ENCODE assay signal across 25 mouse cellular contexts in genomic region chrX:42530703-42531102, GRCm38 (mm10). TPM values are rescaled to one million over a fixed set of nuclear protein-coding genes. Genes with fewer than 3 reads are reported as not detected.
DNase-seq lines count a peak whose midpoint lies in the region; ATAC-seq and TF ChIP-seq lines count a peak whose summit lies in the region.
"Had no signal": no experiment of that assay in that cellular context is flagged by ENCODE, and none has a peak within 500 bp of the region (broad histone marks: within the 10 kb centered on the region; RNA-seq: fewer than 3 reads in every experiment).

No protein-coding gene starts in this region.

- H3K36me3 ChIP-seq in forebrain, embryonic 13.5 days (ENCODE audit: poor library complexity, severe bottlenecking) = no peaks in the 10 kb centered on the region
- H3K36me3 ChIP-seq in forebrain, postnatal 0 days (ENCODE audit: insufficient read depth) = no peaks in the 10 kb centered on the region
- H3K36me3 ChIP-seq in hindbrain, postnatal 0 days (ENCODE audit: insufficient read depth, low read length) = no peaks in the 10 kb centered on the region
- H3K36me3 ChIP-seq in hindbrain, embryonic 11.5 days (ENCODE audit: control insufficient read depth, insufficient read depth, low read length) = no peaks in the 10 kb centered on the region
- H3K36me3 ChIP-seq in midbrain, embryonic 15.5 days (replicated peaks) = no peaks in the 10 kb centered on the region
- no peaks in the 10 kb centered on the region for H3K36me3 ChIP-seq in midbrain, embryonic 13.5 days
- H3K36me3 ChIP-seq: embryonic facial prominence, embryonic 13.5 days; G1E; heart, embryonic 10.5 days; hindbrain, embryonic 13.5 days had no signal

- no peak for DNase-seq in forebrain, postnatal 0 days
- peak; percentile 3 for DNase-seq in hindbrain, postnatal 0 days (ENCODE audit: low spot score)
- no peak for DNase-seq in hindbrain, embryonic 11.5 days (ENCODE audit: low spot score)
- DNase-seq in brain, embryonic 14.5 days (ENCODE audit: low read depth) = peak; percentile 47
- DNase-seq in thymus, postnatal 0 days (ENCODE audit: low spot score) = no peak
- DNase-seq: adrenal gland, postnatal 10 days; B cell, adult 2 months; cerebellum, adult 18-20 months; cerebellum, adult 9-11 months; cerebellum, postnatal 36 days; gastrocnemius, postnatal 10 days; heart, adult 18-20 months; heart, postnatal 10 days; heart, postnatal 4 days had no signal

- no peak for TF ChIP-seq CTCF in forebrain, postnatal 0 days (IDR thresholded peaks at IDR 0.05; ENCODE audit: low read depth)
- no peak for TF ChIP-seq CTCF in hindbrain, postnatal 0 days (IDR thresholded peaks at IDR 0.05; ENCODE audit: low read depth)
- TF ChIP-seq CTCF in brain, embryonic 14.5 days (IDR thresholded peaks at IDR 0.05; ENCODE audit: borderline replicate concordance, extremely low read depth, insufficient read depth, insufficient read length) = no peak

- WGBS in forebrain, embryonic 13.5 days = 56% methylated on average over 4 of the region's 4 CpGs
- WGBS in forebrain, postnatal 0 days = 48% methylated on average over 4 of the region's 4 CpGs
- 62% methylated on average over 4 of the region's 4 CpGs for WGBS in hindbrain, postnatal 0 days
- 77% methylated on average over 4 of the region's 4 CpGs for whole genome bisulfite sequencing in hindbrain, embryonic 11.5 days
- WGBS in midbrain, embryonic 15.5 days = 63% methylated on average over 4 of the region's 4 CpGs
- 62% methylated on average over 4 of the region's 4 CpGs for WGBS in midbrain, embryonic 13.5 days

- H3K4me1 ChIP-seq in forebrain, embryonic 13.5 days = 0 out of 2 replicates have a peak, but pooled peaks cover 2% of the 10 kb centered on the region
- no peaks in the 10 kb centered on the region for H3K4me1 ChIP-seq in forebrain, postnatal 0 days (ENCODE audit: insufficient read depth)
- H3K4me1 ChIP-seq in hindbrain, postnatal 0 days (ENCODE audit: insufficient read depth, low read length) = no peaks in the 10 kb centered on the region
- H3K4me1 ChIP-seq in hindbrain, embryonic 11.5 days (replicated peaks; ENCODE audit: control insufficient read depth, insufficient read depth, low read length) = no peaks in the 10 kb centered on the region
- no peaks in the 10 kb centered on the region for H3K4me1 ChIP-seq in midbrain, embryonic 15.5 days
- no peaks in the 10 kb centered on the region for H3K4me1 ChIP-seq in midbrain, embryonic 13.5 days (replicated peaks)
- H3K4me1 ChIP-seq: embryonic facial prominence, embryonic 13.5 days; heart, embryonic 10.5 days; hindbrain, embryonic 13.5 days had no signal

- no peak overlapping the region for H3K27ac ChIP-seq in forebrain, embryonic 13.5 days
- H3K27ac ChIP-seq in forebrain, postnatal 0 days (ENCODE audit: low read depth, low read length) = no peak overlapping the region
- H3K27ac ChIP-seq in hindbrain, postnatal 0 days = no peak overlapping the region
- no peak overlapping the region for H3K27ac ChIP-seq in hindbrain, embryonic 11.5 days (ENCODE audit: low read depth, low read length)
- H3K27ac ChIP-seq in midbrain, embryonic 15.5 days = no peak overlapping the region
- H3K27ac ChIP-seq in midbrain, embryonic 13.5 days = no peak overlapping the region
- H3K27ac ChIP-seq: embryonic facial prominence, embryonic 13.5 days; heart, embryonic 10.5 days; hindbrain, embryonic 13.5 days had no signal

- no peak overlapping the region for H3K4me3 ChIP-seq in forebrain, embryonic 13.5 days
- H3K4me3 ChIP-seq in forebrain, postnatal 0 days (ENCODE audit: low read depth, low read length) = no peak overlapping the region
- H3K4me3 ChIP-seq in hindbrain, postnatal 0 days (ENCODE audit: low read length) = no peak overlapping the region
- H3K4me3 ChIP-seq in hindbrain, embryonic 11.5 days (ENCODE audit: low read depth, low read length) = no peak overlapping the region
- no peak overlapping the region for H3K4me3 ChIP-seq in midbrain, embryonic 15.5 days
- no peak overlapping the region for H3K4me3 ChIP-seq in midbrain, embryonic 13.5 days (replicated peaks)
- H3K4me3 ChIP-seq: embryonic facial prominence, embryonic 13.5 days; heart, embryonic 10.5 days; hindbrain, embryonic 13.5 days had no signal

- no peaks in the 10 kb centered on the region for H3K9me3 ChIP-seq in forebrain, embryonic 13.5 days (replicated peaks)
- no peaks in the 10 kb centered on the region for H3K9me3 ChIP-seq in forebrain, postnatal 0 days (ENCODE audit: low read length)
- no peaks in the 10 kb centered on the region for H3K9me3 ChIP-seq in hindbrain, postnatal 0 days (ENCODE audit: low read length)
- no peaks in the 10 kb centered on the region for H3K9me3 ChIP-seq in hindbrain, embryonic 11.5 days (ENCODE audit: control insufficient read depth, low read length)
- H3K9me3 ChIP-seq in midbrain, embryonic 15.5 days = no peaks in the 10 kb centered on the region
- no peaks in the 10 kb centered on the region for H3K9me3 ChIP-seq in midbrain, embryonic 13.5 days
- H3K9me3 ChIP-seq: embryonic facial prominence, embryonic 13.5 days; G1E; heart, embryonic 10.5 days; hindbrain, embryonic 13.5 days had no signal

- TF ChIP-seq POLR2A in brain, embryonic 14.5 days (IDR thresholded peaks at IDR 0.05; ENCODE audit: borderline replicate concordance, extremely low read depth, insufficient read depth, insufficient read length, poor library complexity, severe bottlenecking) = no peak

- no peak overlapping the region for H3K9ac ChIP-seq in forebrain, embryonic 13.5 days
- H3K9ac ChIP-seq in forebrain, postnatal 0 days = no peak overlapping the region
- no peak overlapping the region for H3K9ac ChIP-seq in hindbrain, postnatal 0 days (replicated peaks; ENCODE audit: low read length)
- no peak overlapping the region for H3K9ac ChIP-seq in hindbrain, embryonic 11.5 days (ENCODE audit: low read depth, low read length)
- H3K9ac ChIP-seq in midbrain, embryonic 15.5 days = no peak overlapping the region
- no peak overlapping the region for H3K9ac ChIP-seq in midbrain, embryonic 13.5 days (replicated peaks)
- H3K9ac ChIP-seq: embryonic facial prominence, embryonic 13.5 days; hindbrain, embryonic 13.5 days had no signal

- 0 out of 2 replicates have a peak, but pooled peaks have one; percentile 21 for ATAC-seq in forebrain, embryonic 13.5 days
- no peak for ATAC-seq in forebrain, postnatal 0 days
- no peak for ATAC-seq in hindbrain, postnatal 0 days
- ATAC-seq in hindbrain, embryonic 11.5 days (ENCODE audit: low FRiP score) = no peak
- 0 out of 2 replicates have a peak, but pooled peaks have one; percentile 42 for ATAC-seq in midbrain, embryonic 15.5 days (replicated peaks)
- ATAC-seq in midbrain, embryonic 13.5 days = no peak; the same call in 1 of the 2 replicates
- ATAC-seq: CD4-positive, CD25-positive, alpha-beta regulatory T cell, adult 4 months had no signal

- no peaks in the 10 kb centered on the region for H3K27me3 ChIP-seq in forebrain, embryonic 13.5 days
- no peaks in the 10 kb centered on the region for H3K27me3 ChIP-seq in forebrain, postnatal 0 days (ENCODE audit: insufficient read depth, low read length)
- no peaks in the 10 kb centered on the region for H3K27me3 ChIP-seq in hindbrain, postnatal 0 days (ENCODE audit: insufficient read depth, low read length)
- H3K27me3 ChIP-seq in hindbrain, embryonic 11.5 days (ENCODE audit: control insufficient read depth, insufficient read depth, low read length) = no peaks in the 10 kb centered on the region
- no peaks in the 10 kb centered on the region for H3K27me3 ChIP-seq in midbrain, embryonic 15.5 days (replicated peaks)
- H3K27me3 ChIP-seq in midbrain, embryonic 13.5 days = no peaks in the 10 kb centered on the region
- H3K27me3 ChIP-seq: hindbrain, embryonic 13.5 days had no signal

- no peak overlapping the region for H3K4me2 ChIP-seq in forebrain, embryonic 13.5 days
- no peak overlapping the region for H3K4me2 ChIP-seq in forebrain, postnatal 0 days (ENCODE audit: low read depth)
- no peak overlapping the region for H3K4me2 ChIP-seq in hindbrain, postnatal 0 days (ENCODE audit: low read depth, low read length)
- no peak overlapping the region for H3K4me2 ChIP-seq in hindbrain, embryonic 11.5 days (replicated peaks; ENCODE audit: low read depth, low read length)
- H3K4me2 ChIP-seq in midbrain, embryonic 15.5 days = no peak overlapping the region
- H3K4me2 ChIP-seq in midbrain, embryonic 13.5 days (replicated peaks) = no peak overlapping the region
- H3K4me2 ChIP-seq: embryonic facial prominence, embryonic 13.5 days; hindbrain, embryonic 13.5 days had no signal

RNA-seq across cellular contexts. Expression of gene Sh2d1a, which starts 28.4 kb away (rescaled TPM):
- polyA plus RNA-seq in forebrain, embryonic 13.5 days (2015; fragmentation: Nextera tagmentation; extraction: Ambion mirVana) = 1.9 and 2.1 TPM in 2 replicates
- total RNA-seq in forebrain, postnatal 0 days (2014; rRNA removed) = 1.0 TPM in 1 of 2 replicates, not detected in the other
- 3.7 and 6.3 TPM in 2 replicates for polyA plus RNA-seq in forebrain, postnatal 0 days (2015; fragmentation: Nextera tagmentation; extraction: Ambion mirVana)
- total RNA-seq in hindbrain, postnatal 0 days (2014; rRNA removed) = 0.84 TPM in 1 of 2 replicates, not detected in the other
- 4.8 and 6.0 TPM in 2 replicates for polyA plus RNA-seq in hindbrain, postnatal 0 days (2015; fragmentation: Nextera tagmentation; extraction: Ambion mirVana)
- 0.19 and 0.80 TPM in 2 replicates for polyA plus RNA-seq in hindbrain, embryonic 11.5 days (2014; fragmentation: Nextera tagmentation; extraction: Ambion mirVana)
- 5.5 TPM in 2 replicates for polyA plus RNA-seq in midbrain, embryonic 15.5 days (2015; fragmentation: Nextera tagmentation; extraction: Ambion mirVana)
- 3.2 and 3.5 TPM in 2 replicates for polyA plus RNA-seq in midbrain, embryonic 13.5 days (2015; fragmentation: Nextera tagmentation; extraction: Ambion mirVana)
- polyA plus RNA-seq in brain, embryonic 14.5 days (2012; rRNA removed) = 0.04 and 0.15 TPM in 2 replicates
- polyA plus RNA-seq in thymus, postnatal 0 days (2015; fragmentation: Nextera tagmentation; extraction: Ambion mirVana) = 401 and 414 TPM in 2 replicates
- total RNA-seq: adrenal gland, postnatal 4 days; G1E; gastrocnemius, postnatal 10 days; gastrocnemius, postnatal 4 days had no signal
- polyA plus RNA-seq: G1E; heart, embryonic 10.5 days; heart, embryonic 14.5 days had no signal

RNA-seq across cellular contexts. Expression of gene Tex13c2, which starts 41.2 kb away (rescaled TPM):
- polyA plus RNA-seq in forebrain, embryonic 13.5 days (2015; fragmentation: Nextera tagmentation; extraction: Ambion mirVana) = not detected in 2 replicates
- not detected in 2 replicates for total RNA-seq in forebrain, postnatal 0 days (2014; rRNA removed)
- polyA plus RNA-seq in forebrain, postnatal 0 days (2015; fragmentation: Nextera tagmentation; extraction: Ambion mirVana) = not detected in 2 replicates
- total RNA-seq in hindbrain, postnatal 0 days (2014; rRNA removed) = not detected in 2 replicates
- 0.13 TPM in 1 of 2 replicates, not detected in the other for polyA plus RNA-seq in hindbrain, postnatal 0 days (2015; fragmentation: Nextera tagmentation; extraction: Ambion mirVana)
- polyA plus RNA-seq in hindbrain, embryonic 11.5 days (2014; fragmentation: Nextera tagmentation; extraction: Ambion mirVana) = not detected in 2 replicates
- 0.11 TPM in 1 of 2 replicates, not detected in the other for polyA plus RNA-seq in midbrain, embryonic 15.5 days (2015; fragmentation: Nextera tagmentation; extraction: Ambion mirVana)
- not detected in 2 replicates for polyA plus RNA-seq in midbrain, embryonic 13.5 days (2015; fragmentation: Nextera tagmentation; extraction: Ambion mirVana)
- 0.04 TPM in 1 of 2 replicates, not detected in the other for polyA plus RNA-seq in brain, embryonic 14.5 days (2012; rRNA removed)
- polyA plus RNA-seq in thymus, postnatal 0 days (2015; fragmentation: Nextera tagmentation; extraction: Ambion mirVana) = 0.06 TPM in 1 of 2 replicates, not detected in the other
- total RNA-seq: adrenal gland, postnatal 10 days; adrenal gland, postnatal 4 days; G1E; gastrocnemius, postnatal 10 days; gastrocnemius, postnatal 4 days; heart, adult 18-20 months; heart, postnatal 10 days; heart, postnatal 4 days had no signal
- polyA plus RNA-seq: embryonic facial prominence, embryonic 13.5 days; G1E; heart, embryonic 10.5 days; heart, embryonic 14.5 days had no signal

Comparison
In these comparisons a context has a peak if more than half of its experiments do, and no peak if none do; other contexts are left out.
1. ATAC-seq: peak in forebrain, embryonic 13.5 days (single experiment) and midbrain, embryonic 15.5 days (single experiment); none in forebrain, postnatal 0 days (single experiment), hindbrain, postnatal 0 days (single experiment), hindbrain, embryonic 11.5 days (single experiment) and midbrain, embryonic 13.5 days (single experiment).
2. DNase-seq: peak in hindbrain, postnatal 0 days (single experiment) and brain, embryonic 14.5 days (single experiment); none in forebrain, postnatal 0 days (single experiment), hindbrain, embryonic 11.5 days (single experiment) and thymus, postnatal 0 days (single experiment).
3. RNA of gene Sh2d1a, which starts 28.4 kb away (polyA plus RNA-seq): 401 to 414 TPM in thymus, postnatal 0 days; 3.7 to 6.3 TPM in forebrain, postnatal 0 days, 4.8 to 6.0 TPM in hindbrain, postnatal 0 days, 5.5 TPM in midbrain, embryonic 15.5 days, 3.2 to 3.5 TPM in midbrain, embryonic 13.5 days, 1.9 to 2.1 TPM in forebrain, embryonic 13.5 days, 0.19 to 0.80 TPM in hindbrain, embryonic 11.5 days and 0.04 to 0.15 TPM in brain, embryonic 14.5 days; every median in the first group is over 10 times any median in the second.